Mouse (Mus musculus): ENCODE measurements around the gene Dalrd3. TPM values are rescaled to one million over a fixed set of nuclear protein-coding genes. Genes with fewer than 3 reads are reported as not detected.
"Not testable (repeated sequence)": the region's sequence is repeated elsewhere in the genome, so short reads cannot be mapped to it uniquely, and the experiment has no call there.

Dalrd3 gene
- total RNA-seq, 1 experiment from 2014 or later, result 39.5 TPM

DNA sequence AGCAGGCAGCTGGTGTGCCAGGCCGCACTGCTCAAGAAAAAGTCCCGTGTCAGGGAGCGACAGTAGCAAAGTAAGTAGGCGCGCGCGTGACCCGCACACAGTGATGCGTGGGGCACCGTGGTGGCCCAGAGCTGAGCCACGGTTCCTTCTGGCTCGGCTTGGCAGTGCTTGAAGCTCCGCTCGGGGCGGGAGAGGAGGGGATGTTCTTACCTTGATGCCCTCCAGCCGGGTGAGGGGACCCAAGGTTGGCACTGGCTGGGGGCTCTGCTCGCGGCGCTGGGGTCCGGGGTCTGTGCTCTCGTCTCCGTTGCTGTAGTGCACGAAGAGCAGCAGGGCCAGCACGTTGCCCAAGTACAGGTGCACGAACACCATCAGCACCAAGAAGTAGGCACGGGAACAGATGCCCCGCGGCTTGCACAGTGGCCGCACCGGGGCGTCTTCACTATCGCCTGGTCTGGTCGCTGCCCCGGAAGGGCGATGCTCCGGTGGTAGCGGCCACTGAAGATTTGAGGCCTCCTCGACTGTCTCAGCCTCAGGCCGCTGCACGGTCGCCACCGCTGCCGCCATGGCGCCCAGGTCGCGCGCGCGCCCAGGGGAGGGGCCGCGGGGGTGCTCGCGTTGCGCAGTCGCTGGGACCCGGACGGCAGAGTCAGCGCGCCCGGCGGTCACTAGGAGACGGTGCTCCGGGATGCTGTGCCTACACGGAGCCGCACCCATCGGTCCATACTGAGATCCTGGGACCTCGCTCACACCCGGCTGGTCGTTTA is 27.5 kb downstream of the Dalrd3 start, which contains the start of gene P4htm:
P4htm (minus strand) TSS at position 670 of the 767 bp plus-strand sequence.
- ATAC-seq (replicated peaks in 1 of 2; ENCODE audit: insufficient read depth in 1 of 2, low FRiP score in 2 of 2, low TSS enrichment in 1 of 2, low read depth in 1 of 2, poor library complexity in 2 of 2, severe bottlenecking in 2 of 2), result peak; percentile 60 to 77

DNA sequence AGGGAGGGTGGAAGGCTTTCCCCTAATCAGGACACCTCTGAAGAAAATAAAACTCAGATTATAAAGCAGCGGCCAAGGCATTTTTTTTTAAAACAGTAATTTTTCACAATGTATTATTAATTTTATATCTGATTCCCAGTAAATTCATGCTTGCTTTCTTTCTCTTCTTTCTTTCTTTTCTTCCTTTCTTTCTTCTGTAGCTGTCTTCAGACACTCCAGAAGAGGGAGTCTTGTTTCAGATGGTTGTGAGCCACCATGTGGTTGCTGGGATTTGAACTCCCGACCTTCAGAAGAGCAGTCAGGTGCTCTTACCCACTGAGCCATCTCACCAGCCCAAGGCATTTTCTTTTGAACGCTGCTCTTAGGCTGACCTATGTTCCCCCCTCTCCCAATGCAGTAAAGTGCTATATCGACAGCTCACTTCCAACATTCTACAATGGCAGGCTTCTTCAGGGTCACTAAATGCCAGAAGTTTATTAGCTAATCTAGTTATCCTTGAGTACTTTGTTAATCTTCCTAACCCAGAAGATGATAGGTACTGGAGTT is 29.4 kb downstream of the Dalrd3 start:
- ATAC-seq (replicated peaks in 1 of 2; ENCODE audit: insufficient read depth in 1 of 2, low FRiP score in 2 of 2, low TSS enrichment in 1 of 2, low read depth in 1 of 2, poor library complexity in 2 of 2, severe bottlenecking in 2 of 2), result no peak

- ATAC-seq (replicated peaks in 1 of 2; ENCODE audit: insufficient read depth in 1 of 2, low FRiP score in 2 of 2, low TSS enrichment in 1 of 2, low read depth in 1 of 2, poor library complexity in 2 of 2, severe bottlenecking in 2 of 2), result no peak
Observed at GRCm38 (mm10) chr9:108600011-108600410, 30.3 kb downstream of the Dalrd3 start.

- ATAC-seq (replicated peaks in 1 of 2; ENCODE audit: insufficient read depth in 1 of 2, low FRiP score in 2 of 2, low TSS enrichment in 1 of 2, low read depth in 1 of 2, poor library complexity in 2 of 2, severe bottlenecking in 2 of 2), result no peak
Observed at GRCm38 (mm10) chr9:108601986-108602385, 32.3 kb downstream of the Dalrd3 start.

DNA sequence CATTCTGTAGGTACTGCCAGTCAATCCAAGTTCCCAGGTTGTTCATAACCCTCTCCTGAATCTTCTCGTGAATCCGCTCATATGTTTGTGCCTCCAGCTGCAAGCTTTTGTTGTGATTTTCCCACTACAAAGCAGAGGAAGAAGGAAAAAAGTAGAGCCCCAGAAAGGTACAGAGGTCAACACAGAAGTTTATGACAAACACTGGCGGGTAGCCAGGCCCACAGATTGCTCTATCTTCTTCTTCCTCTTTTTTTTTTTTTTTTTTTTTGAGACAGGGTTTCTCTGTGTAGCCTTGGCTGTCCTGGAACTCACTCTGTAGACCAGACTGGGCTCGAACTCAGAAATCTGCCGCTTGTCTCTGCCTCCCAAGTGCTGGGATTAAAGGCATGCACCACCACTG is 38.2 kb downstream of the Dalrd3 start:
- ATAC-seq (replicated peaks in 1 of 2; ENCODE audit: insufficient read depth in 1 of 2, low FRiP score in 2 of 2, low TSS enrichment in 1 of 2, low read depth in 1 of 2, poor library complexity in 2 of 2, severe bottlenecking in 2 of 2), result not testable (repeated sequence)

DNA sequence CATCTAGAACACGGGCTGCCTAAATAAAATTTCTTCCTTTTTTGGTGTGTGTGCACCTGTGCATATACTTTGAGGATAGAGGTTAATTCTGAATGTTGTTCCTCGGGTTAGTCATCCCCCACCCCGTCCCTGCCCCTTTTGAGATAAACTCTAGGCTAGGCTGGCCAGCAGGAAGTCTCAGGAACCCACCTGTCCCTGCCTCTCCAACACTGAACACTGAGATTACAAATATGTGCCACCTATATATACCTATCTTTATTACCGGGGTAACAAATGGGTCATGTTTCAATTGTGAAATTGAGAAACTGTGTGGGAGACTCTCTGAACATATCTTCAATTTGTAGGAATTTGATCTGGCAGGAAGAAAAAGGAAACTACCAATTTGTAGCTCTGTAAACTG is 39.2 kb downstream of the Dalrd3 start:
- ATAC-seq (replicated peaks in 1 of 2; ENCODE audit: insufficient read depth in 1 of 2, low FRiP score in 2 of 2, low TSS enrichment in 1 of 2, low read depth in 1 of 2, poor library complexity in 2 of 2, severe bottlenecking in 2 of 2), result no peak

DNA sequence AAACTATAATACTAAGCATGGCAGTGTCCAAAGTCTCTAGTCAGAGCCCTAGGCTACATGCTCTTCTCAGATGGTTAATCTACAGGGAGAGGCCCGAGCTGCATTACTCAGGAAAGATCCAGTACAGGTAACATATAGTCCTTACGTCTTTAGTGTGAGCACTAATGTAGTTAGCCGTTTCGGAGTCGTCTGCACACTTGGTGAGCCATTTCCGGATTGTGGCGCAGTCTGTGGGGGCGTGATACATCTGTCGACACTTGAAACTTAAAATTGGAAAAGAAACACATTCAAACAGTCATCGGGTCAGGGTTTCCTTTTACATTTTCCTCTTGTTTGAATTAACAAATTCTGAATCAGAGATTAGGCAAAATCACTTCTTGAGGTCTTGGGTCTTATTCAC is 41.8 kb downstream of the Dalrd3 start:
- no peak for ATAC-seq (replicated peaks in 1 of 2; ENCODE audit: insufficient read depth in 1 of 2, low FRiP score in 2 of 2, low TSS enrichment in 1 of 2, low read depth in 1 of 2, poor library complexity in 2 of 2, severe bottlenecking in 2 of 2)

GRCm38 (mm10) chr9:108617301-108617700 is 47.6 kb downstream of the Dalrd3 start:
- no peak for ATAC-seq (replicated peaks in 1 of 2; ENCODE audit: insufficient read depth in 1 of 2, low FRiP score in 2 of 2, low TSS enrichment in 1 of 2, low read depth in 1 of 2, poor library complexity in 2 of 2, severe bottlenecking in 2 of 2)

Other genes starting within 250 kb of the Dalrd3 start
- 711 and 1,132 TPM in 2 replicates for gene Gpx1, start 231.0 kb upstream of the Dalrd3 start, total RNA-seq (2017)
- gene Usp4, start 222.0 kb upstream of the Dalrd3 start, total RNA-seq (2017), result 54.7 and 65.7 TPM in 2 replicates
- gene 1700102P08Rik, start 177.1 kb upstream of the Dalrd3 start, total RNA-seq (2017), result 1.3 and 2.9 TPM in 2 replicates
- gene Ccdc36, start 141.4 kb upstream of the Dalrd3 start, total RNA-seq (2017), result 0.69 and 1.7 TPM in 2 replicates
- gene BC048562, start 133.4 kb upstream of the Dalrd3 start, total RNA-seq (2017), result not detected in 2 replicates
- 13.4 and 13.8 TPM in 2 replicates for gene Ccdc71, start 109.4 kb upstream of the Dalrd3 start, total RNA-seq (2017)
- 12.1 and 18.6 TPM in 2 replicates for gene Klhdc8b, start 108.3 kb upstream of the Dalrd3 start, total RNA-seq (2017)
- gene Lamb2, start 90.2 kb upstream of the Dalrd3 start, total RNA-seq (2017), result 1.8 and 6.4 TPM in 2 replicates
- gene Usp19, start 79.3 kb upstream of the Dalrd3 start, total RNA-seq (2017), result 73.6 and 74.6 TPM in 2 replicates
- 150 and 153 TPM in 2 replicates for gene Qars, start 62.2 kb upstream of the Dalrd3 start, total RNA-seq (2017)
- 144 and 193 TPM in 2 replicates for gene Qrich1, start 53.1 kb upstream of the Dalrd3 start, total RNA-seq (2017)
- 320 and 384 TPM in 2 replicates for gene Impdh2, start 9.6 kb upstream of the Dalrd3 start, total RNA-seq (2017)
- gene Ndufaf3, start 2.5 kb upstream of the Dalrd3 start, total RNA-seq (2017), result 11.1 and 15.9 TPM in 2 replicates
- 28.8 and 35.4 TPM in 2 replicates for gene Wdr6, start 8.9 kb downstream of the Dalrd3 start, total RNA-seq (2017)
- 2.1 and 5.4 TPM in 2 replicates for gene P4htm, start 27.8 kb downstream of the Dalrd3 start, total RNA-seq (2017)
- 69.7 and 70.8 TPM in 2 replicates for gene Arih2, start 79.5 kb downstream of the Dalrd3 start, total RNA-seq (2017)
- gene Slc25a20, start 92.2 kb downstream of the Dalrd3 start, total RNA-seq (2017), result 40.5 and 43.7 TPM in 2 replicates
- 21.9 and 29.5 TPM in 2 replicates for gene Prkar2a, start 119.4 kb downstream of the Dalrd3 start, total RNA-seq (2017)
- 56.8 and 67.9 TPM in 2 replicates for gene Ip6k2, start 213.9 kb downstream of the Dalrd3 start, total RNA-seq (2017)
- 1.7 and 2.9 TPM in 2 replicates for gene Nckipsd, start 238.5 kb downstream of the Dalrd3 start, total RNA-seq (2017)